Mouse (Mus musculus) MEL-GATA-1-ER (cell line): ENCODE data around the gene Nmur1.
A peak's percentile ranks its signal among the peaks of the same experiment; 100 is the strongest.

Experiments
- DNase-seq: peaks from one replicate; pipeline ENCODE4 v3.0.0-alpha.2; 2012; ENCODE audit warnings: low read depth; ENCODE audit errors: extremely low read depth

Gene Nmur1

DNA sequence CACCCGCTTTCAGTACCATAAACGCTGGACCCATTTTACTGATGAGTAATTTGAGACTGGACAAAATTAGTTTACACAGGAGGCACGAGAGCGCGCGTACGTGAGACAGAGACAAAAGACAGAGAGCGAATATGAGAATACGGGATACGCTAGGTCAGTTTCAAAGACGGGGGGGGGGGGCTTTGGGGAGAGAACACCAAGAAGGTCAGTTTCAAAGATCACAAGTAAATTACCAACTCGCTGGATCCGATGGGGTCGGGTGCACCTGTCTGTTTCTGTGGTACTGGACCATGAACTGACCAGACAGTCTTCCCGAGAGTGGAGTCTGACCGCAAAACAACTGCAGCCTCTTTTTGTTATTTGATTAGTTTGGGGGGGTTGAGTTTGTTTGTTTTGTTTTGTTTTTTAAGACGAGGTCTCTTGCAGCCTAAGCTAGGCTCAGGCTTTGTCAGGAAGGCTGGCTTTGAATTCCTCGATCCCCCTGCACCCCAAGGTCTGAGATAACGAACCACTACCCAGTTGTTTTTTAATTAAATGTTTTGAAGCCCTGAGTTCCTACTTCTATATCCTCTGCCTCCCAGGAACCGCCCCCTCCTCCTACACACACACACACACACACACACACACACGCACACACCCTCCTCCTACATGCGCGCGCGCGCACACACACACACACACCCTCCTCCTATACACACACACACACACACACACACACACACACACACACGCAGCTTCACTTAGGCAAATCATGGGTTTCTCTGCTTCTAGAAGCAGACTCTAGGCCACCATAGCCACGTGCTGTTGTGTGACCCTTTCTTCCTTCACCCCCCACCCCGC, 15.1 kb upstream of the Nmur1 start:
- DNase-seq, result peak; percentile 83

DNA sequence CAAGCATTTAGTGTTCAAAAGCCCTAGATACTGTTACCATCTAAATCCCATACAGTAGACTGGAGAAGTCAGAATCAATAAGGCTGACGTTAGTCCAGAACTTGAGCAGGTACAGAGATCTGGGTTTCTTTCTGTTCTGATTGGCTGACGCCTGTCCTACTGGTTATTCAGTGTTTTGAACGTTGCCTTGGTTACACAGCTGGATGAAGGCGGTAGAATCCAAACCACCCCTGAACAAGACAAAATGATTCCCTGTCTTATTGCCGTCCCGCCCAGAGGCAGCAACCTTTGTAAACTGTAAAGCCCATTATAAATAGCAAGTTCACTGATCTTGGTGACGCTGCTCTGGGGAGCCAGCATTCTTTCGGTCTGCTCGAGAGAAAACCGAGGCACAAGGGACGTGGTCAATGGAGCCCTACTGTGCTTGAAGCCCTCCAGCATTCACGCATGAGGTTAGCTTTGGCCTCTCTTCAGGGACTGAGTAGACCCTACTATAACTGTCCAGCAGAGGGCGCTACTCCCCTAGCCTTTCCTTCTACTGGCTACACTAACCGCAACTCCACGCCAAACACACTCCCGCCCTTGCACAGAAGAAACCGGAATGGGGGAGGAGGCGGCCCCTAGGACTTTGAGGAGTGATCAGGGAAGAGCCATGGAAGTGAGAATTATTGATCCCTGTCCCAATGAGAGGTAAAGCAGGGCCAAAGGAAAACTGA, 14.3 kb upstream of the Nmur1 start:
- peak; percentile 88 for DNase-seq

DNA sequence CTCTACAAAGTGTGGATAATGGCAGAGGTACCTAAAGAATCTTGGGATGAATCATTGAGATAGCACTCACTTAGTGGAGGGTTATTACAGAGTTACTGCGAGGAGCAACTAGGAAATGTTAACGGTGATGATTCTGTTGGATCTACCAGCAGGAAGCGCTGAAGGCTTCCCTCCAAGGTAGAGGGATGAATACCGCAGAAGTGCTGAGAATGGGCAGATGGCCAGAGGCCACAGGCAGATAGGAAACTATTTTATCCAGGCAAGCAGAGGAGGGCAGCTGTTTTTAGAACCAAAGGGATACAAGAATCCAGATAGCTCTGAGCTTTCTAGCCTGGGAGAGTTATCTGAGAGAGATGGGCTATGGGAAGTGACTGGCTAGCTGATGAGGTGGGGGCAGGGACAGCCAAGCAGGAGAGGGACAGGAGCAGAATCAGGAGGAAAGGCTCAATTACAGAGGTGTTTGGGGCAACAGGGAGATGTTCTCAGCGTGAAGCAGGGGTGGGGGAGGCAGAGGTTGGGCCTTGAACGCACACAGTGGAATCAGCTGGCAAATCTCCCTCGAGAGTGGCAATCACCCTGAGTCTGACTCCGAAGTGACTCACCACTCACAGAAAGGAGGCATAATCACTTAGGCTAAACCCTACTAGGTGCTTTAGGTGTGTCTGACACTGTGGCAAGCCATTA, 13.6 kb upstream of the Nmur1 start:
- DNase-seq, result no peak

DNA sequence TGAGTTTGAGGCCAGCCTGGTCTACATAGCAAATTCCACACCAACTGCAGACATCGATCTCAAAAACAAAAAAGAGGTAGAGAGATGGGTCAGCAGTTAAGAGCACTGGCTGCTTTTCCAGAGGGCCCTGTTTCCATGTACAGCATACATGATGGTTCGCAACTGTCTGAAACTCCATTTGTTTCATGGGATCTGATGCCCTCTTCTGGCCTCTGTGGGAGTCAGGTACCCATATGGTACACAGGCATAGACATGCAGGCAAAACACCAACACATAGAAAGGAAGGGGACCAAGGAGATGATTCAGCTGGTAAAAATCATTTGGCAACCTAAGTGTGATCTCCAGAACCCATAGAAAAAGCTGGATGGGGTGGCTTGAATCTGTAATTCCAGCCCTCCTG, 12.5 kb upstream of the Nmur1 start:
- DNase-seq, result no peak

DNA sequence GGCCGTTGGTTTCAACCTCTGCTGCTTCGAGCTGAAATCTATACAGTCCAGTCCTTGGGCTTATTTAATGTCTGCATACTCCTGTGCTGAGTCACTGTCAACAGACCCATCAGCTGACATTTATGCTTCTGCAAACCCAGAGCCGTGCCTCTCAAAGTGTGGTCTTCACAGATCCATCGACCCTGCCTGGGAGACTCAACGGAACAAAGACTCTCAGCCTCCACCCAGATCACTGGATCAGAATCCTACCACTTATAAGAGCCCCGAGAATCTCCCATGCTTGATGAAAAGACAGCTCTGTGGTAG, 11.9 kb upstream of the Nmur1 start:
- DNase-seq, result no peak

DNA sequence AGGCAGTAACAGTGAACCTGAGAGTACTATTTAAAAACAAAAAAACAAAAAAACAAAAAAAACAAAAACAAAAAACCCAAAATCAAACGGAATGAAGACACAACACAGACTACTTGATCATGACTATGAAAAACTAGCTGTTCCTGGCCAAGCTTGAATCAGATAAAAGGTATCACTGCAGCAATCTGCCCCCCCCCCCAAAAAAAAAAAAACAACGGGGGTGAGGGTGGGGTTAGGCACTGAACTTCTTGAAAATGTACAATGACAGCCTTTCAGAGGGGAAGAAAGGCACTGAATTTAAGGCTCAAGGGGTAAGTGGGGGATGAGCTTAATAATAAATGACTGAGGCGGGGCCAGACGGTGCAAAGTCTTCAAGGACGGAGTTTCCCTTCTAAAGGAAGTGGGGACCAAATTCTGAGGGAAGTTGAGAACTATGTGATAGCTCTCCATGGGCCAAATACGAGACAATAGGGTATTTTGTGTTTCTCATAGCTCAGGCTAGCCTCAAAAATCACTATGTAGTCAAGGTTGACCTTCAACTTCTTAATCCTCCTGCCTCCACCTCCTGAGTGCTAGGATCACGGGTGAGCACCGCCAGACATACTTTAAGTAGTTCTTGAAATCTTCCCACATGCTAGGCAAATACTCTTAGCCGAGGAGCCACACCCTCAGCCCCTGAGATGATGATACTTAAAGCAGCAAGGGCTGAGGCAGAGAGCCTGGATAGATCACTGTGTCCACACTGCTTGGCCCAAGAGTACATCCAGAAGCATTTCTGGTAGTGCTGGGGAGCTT, 11.4 kb upstream of the Nmur1 start:
- DNase-seq, result no peak

DNA sequence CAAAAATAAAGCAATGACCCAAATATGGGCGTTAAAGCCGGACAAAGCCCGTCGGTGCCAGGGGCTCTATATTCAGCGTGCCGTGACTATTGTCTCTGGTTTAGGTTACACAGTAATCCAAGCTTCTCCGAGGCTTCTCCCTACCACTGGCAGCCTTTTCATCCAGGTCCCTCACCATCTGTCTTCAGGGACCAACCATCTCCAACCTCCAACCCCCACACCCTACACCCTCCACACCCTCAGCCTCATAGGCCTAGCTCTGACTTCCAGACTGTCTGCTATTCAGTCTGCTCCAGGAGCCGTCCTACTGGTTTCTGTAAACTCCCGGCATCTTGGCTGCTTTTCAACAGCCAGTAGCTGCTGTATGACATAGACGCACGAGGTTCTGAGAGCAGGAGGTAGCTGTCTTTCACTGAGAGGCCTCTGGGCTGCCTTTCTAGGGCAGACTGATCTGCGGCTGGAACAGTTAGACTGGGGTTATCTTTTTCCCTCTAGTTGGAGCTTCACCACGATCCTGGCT, 9.3 kb upstream of the Nmur1 start:
- no peak for DNase-seq

DNA sequence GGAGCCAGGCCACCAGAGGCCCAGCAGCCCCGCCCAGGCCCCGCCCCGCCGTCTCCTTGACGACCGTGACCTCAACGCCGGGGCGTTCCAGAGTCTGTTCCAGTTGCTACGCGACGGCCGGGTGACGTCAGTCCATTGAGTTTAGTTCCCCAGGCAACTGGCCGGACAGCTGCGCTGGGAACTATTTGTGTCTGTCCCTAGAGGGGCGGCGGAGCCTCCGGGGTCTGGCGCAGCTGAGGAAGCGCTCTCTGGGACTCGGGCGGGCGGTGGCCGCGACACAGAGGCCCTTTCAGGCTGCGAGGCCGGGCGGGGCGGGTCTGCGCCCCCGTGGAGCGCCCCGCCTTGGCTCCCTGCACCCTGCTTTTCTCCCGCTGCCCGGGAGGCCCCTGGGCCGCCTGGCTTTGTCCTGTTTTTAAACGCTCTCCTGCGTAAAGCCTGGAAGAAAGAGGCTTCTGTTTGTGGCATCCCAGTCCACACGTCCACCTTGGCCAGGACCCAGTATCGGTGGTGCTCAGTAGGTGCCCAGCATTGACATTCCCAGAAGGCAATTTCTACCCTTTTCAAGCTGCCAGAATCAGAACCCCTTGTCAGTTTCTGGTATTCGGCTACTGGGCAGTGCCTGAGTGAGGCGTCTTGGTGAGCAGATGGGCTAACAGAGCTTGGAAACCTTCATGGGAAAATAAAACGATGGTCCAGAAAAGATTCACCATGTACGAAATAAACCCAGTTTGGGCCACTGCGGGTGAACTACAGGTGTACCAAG, 8.6 kb upstream of the Nmur1 start:
- peak; percentile 88 for DNase-seq

DNA sequence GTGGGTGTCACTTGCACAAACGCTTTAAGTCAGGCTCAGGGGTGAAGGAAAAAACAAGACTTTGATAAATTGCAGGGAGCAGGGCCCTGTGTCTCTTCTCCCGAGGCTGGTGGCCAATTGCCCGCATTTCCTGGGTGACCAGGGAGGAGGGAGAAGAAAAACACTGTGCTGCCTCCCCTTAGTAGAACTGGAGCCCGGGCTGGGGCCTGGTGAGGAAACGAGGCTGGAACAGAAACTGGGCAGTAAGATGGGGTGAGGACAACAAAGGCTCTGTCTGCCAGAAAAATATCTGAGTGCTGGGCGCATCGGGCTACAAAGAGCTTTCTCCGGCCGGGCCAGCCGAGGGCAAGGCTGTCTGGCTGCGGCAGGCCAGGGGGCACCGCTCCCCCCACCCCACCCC, 8.0 kb upstream of the Nmur1 start:
- no peak for DNase-seq

DNA sequence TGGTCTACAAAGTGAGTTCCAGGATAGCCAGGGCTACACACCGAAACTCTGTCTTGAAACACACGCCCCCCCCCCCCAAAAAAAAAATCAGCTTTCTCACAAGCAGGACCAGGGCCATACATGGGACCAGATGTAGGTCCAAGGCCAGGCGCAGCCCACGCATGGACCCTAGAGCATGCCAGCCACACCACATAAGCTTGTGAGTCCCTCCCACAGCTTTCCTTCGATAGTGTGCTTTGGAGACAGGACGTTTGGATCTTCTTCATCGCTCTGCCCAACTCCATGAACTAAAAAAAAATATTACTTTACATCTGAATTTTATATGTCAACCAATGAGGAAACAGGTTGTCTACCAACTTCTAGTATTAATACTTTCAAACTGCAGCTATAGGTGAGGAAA, 7.3 kb upstream of the Nmur1 start:
- DNase-seq, result no peak

DNA sequence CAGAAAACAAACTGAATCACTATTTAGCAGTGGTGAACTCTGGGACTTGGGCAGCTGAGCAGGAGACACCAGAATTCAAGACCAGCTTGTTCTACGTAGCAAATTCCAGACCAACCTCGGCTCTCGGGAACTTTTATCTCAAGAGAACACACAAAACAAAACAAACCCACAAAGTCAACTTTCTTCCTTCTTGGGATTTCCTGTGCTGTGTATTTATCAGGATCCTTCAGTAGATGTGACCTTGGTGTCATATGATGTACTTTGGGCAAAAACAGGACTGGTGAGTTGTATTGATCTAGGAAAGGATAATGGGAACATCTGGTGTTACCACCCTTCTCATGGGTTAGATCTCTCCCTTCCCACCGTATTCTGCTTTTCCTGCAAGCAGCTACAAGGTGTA, 6.8 kb upstream of the Nmur1 start:
- no peak for DNase-seq

DNA sequence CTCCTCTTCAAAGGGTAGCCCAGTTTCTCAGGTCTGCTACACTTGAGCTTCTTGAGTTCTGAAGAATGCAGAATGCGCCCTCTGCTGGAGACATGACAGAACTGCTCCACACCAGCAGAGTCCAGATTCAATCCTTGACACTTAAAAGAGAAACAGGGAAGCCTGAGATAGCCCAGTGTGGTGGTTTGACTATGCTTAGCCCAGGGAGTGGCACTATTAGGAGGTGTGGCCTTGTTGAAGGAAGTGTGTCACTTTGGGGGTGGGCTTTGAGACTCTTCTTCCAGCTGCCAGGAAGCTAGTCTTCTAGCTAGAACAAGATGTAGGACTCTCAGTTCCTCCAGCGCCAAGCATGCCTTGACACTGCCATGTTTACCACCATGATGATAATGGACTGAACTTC, 4.0 kb upstream of the Nmur1 start:
- DNase-seq, result peak; percentile 88

DNA sequence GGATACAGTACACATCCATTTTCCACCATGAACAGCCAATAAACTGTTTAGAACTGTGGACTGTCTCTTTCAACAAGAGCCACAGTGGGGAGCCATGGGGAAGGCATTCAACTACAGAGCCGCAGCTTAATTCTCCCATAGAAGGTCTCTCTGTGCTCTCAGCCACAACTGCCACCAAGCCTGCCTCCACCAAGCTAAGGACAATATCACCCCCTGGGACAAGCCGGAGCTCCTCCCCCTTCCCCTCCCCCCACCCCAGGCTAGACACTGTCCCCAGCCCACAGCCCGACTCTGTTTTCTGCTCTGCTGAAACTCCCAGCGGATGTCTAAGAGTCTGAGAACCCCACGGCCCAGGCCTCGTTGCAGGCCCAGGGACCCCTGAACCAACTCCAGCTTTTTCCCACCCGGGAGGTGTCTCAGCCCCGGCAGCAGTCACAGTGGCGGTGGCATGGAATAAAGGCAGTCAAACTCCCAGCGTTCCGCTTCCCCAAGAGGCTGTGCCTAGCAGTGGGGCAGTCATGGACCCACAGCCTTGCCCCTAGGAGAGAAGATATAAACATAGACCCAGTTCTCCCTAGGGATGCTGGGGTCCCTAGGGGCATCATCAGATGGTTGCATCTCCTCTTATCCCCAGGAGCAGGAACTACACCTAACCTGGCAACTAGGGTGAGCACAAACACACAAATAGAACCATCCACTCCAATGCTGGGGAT, 1.0 kb downstream of the Nmur1 start:
- DNase-seq, result no peak

DNA sequence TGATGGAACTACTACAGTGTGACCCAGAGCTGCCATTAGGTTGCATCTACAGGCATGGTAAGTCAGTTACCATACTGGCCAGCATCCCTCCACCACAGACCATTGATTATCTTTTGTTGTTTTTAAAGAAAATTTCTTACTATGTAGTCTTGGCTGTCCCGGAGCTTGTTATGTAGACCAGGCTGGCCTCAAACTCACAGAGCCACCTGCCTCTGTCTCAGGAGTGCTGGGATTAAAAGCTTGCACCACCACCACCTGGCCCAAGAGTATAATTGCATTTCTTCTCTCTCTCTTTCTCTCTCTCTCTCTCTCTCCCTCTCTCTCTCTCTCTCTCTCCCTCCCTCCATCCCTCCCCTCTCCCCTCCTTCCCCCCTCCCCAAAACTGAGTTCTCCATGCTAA, 1.7 kb downstream of the Nmur1 start:
- DNase-seq, result no peak

DNA sequence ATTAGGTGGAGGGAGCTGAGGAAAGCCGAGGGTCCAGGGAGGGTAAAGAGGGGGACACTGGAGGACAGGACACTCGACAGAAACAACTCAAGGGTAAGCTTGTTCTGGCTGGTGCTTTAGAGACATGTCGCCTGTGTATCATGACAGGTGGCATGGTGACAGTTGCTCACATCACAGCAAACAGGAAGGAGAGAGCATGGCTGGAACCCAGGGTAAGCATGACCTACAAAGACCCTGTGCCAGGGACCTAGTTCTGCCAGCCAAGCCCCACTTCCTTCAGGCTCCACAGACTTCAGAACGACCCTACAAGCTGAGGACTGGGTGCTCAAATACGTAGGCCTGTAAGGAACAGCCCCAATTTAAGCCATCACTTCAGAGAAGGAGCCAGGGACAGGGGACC, 2.1 kb downstream of the Nmur1 start:
- no peak for DNase-seq

DNA sequence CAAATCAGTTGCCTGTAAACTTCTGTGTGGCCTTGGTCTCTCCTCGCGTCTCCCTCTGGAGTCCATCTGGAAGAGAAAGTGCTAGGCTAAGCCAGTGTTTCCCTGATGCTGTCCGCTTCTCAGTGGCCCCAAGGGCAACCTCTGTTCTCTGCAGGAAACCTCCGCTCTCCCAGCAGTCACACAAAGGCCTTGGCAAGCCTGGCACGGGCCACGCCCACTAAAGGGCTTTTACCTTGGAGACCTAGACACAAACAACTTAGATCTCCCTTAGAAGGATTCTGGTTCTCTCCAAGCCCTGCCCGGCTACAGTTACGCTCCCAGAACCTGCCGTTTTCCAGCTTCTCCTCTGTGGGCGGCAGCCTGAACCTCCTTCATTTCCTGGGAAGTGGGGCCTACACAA, 5.0 kb downstream of the Nmur1 start:
- DNase-seq, result no peak

DNA sequence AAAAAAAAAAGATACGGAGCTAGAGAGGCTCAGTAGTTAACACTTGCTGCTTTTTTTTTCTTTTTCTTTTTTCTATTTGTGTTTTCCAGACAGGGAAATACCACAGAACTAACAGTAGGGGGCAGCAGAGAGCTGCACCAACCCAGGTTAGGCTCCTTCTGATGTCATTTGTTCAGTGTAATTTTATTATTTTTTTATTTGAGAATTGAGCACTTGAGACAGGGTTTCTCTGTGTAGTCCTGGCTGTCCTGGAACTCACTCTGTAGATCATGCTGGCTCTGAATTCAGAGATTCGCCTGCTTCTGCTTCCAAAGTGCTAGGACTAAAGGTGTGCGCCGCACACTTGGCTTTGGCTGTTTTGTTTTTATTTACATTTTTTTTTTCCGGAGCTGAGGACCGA, 9.7 kb downstream of the Nmur1 start:
- no peak for DNase-seq

DNA sequence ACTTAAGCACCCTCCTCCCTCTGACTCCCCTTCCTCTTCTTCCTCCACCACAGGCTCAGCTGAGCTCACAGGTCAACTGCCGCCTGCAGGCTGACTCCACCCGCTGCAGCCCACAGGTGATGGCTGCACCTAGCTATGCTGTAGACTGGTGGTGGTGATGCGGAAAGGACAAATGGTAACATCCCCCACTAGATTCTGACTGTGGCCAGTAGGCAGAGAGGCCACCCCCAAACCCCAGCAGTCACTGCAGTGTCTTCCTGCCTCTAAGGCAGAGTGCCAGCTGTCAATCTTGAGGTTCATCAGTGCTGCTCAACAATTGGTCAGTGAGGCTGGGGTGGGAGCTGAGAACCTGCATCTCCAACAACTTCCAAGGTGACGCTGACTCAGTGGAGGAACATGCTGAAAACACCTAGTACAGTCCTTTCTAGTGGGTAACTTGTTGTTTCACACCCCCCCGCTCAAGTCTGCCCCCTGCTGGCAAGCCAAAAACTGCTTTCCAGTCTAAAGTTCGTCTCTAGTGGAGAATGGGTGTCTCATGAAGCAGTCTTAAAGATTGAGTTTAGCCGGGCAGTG, 10.3 kb downstream of the Nmur1 start:
- no peak for DNase-seq

DNA sequence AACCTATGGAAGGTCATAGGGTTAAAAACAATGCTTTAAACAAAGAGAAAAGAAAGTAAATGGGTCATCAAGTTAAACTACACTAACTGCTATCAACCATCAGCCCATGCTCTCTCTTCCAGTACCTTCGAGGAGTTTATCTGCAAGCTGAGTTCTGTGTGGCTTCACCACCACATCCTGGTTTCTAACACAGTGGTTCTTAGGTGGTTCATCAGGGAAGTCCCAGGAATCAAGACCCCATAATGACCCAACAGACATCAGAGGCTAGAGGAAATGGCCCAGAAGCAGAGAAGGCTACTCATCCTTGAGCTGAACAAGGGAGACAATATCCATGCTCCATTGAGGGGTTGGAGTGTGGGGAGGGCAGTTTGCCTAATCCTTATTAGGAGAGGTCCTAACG, 10.9 kb downstream of the Nmur1 start:
- no peak for DNase-seq

DNA sequence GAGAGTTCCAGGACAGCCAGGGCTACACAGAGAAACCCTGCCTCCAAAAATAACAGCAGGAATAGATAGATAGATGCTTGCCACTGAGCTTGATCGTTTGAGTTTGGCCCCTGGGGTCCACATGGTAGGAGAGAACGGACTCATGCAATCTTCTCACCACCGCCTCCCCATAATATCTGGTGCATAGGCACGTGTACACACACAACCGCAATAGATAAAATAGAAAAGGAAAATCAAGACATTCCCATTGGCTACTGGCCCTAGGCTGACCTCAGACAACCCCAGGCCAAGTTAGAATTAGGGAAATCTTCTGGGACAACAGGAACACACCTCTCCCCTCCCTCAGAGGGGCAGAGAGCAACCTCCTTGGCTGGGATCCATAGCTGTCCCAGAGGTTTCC, 11.3 kb downstream of the Nmur1 start:
- no peak for DNase-seq
